Comparison of ENCODE assay signal across 10 mouse cellular contexts in genomic region chr3:130181591-130181980, GRCm38 (mm10). TPM values are rescaled to one million over a fixed set of nuclear protein-coding genes. Genes with fewer than 3 reads are reported as not detected.
DNase-seq lines count a peak whose midpoint lies in the region; ATAC-seq and TF ChIP-seq lines count a peak whose summit lies in the region.
"Had no signal": no experiment of that assay in that cellular context is flagged by ENCODE, and none has a peak within 500 bp of the region (broad histone marks: within the 10 kb centered on the region; RNA-seq: fewer than 3 reads in every experiment).

No protein-coding gene starts in this region.

- H3K36me3 ChIP-seq in lung, postnatal 0 days (ENCODE audit: insufficient read depth, low read length), result no peaks in the 10 kb centered on the region
- H3K36me3 ChIP-seq in forebrain, embryonic 15.5 days, result no peaks in the 10 kb centered on the region
- no peaks in the 10 kb centered on the region for H3K36me3 ChIP-seq in limb, embryonic 14.5 days (ENCODE audit: control insufficient read depth, insufficient read depth, low read length)
- H3K36me3 ChIP-seq in stomach, embryonic 14.5 days (ENCODE audit: control insufficient read depth, insufficient read depth, low read length), result no peaks in the 10 kb centered on the region
- H3K36me3 ChIP-seq in thymus, adult 2 months (ENCODE audit: control insufficient read depth, insufficient read depth, low read length), result no peaks in the 10 kb centered on the region

- peak overlapping the region; percentile 70 for H3K4me2 ChIP-seq in lung, postnatal 0 days (replicated peaks; ENCODE audit: low read depth, low read length)
- H3K4me2 ChIP-seq in forebrain, embryonic 15.5 days (replicated peaks), result peak overlapping the region; percentile 98
- peak overlapping the region; percentile 94 for H3K4me2 ChIP-seq in limb, embryonic 14.5 days (replicated peaks; ENCODE audit: low read depth, low read length, severe bottlenecking)
- peak overlapping the region; percentile 100 for H3K4me2 ChIP-seq in stomach, embryonic 14.5 days (replicated peaks; ENCODE audit: low read depth, low read length)

- TF ChIP-seq CTCF in lung, postnatal 0 days (IDR thresholded peaks at IDR 0.05), result no peak
- no peak for TF ChIP-seq CTCF in thymus, adult 2 months (IDR thresholded peaks at IDR 0.05; ENCODE audit: borderline replicate concordance, control insufficient read depth, extremely low read depth, insufficient read depth, low read length, poor library complexity)

- no peaks in the 10 kb centered on the region for H3K9me3 ChIP-seq in lung, postnatal 0 days (ENCODE audit: low read length)
- no peaks in the 10 kb centered on the region for H3K9me3 ChIP-seq in forebrain, embryonic 15.5 days
- no peaks in the 10 kb centered on the region for H3K9me3 ChIP-seq in limb, embryonic 14.5 days (ENCODE audit: control insufficient read depth, low read length)
- no peaks in the 10 kb centered on the region for H3K9me3 ChIP-seq in stomach, embryonic 14.5 days (ENCODE audit: control insufficient read depth, low read depth, low read length)

- no peak for TF ChIP-seq POLR2A in limb, embryonic 14.5 days (IDR thresholded peaks at IDR 0.05; ENCODE audit: borderline replicate concordance, extremely low read depth, insufficient read depth, insufficient read length)
- TF ChIP-seq POLR2A in thymus, adult 2 months (IDR thresholded peaks at IDR 0.05; ENCODE audit: control insufficient read depth, extremely low read depth, insufficient read depth, low read length, poor library complexity), result no peak

- H3K4me1 ChIP-seq in lung, postnatal 0 days (ENCODE audit: insufficient read depth, low read depth, low read length), result no peaks in the 10 kb centered on the region; the same call in 1 of the 2 replicates
- peaks cover 18% of the 10 kb centered on the region for H3K4me1 ChIP-seq in forebrain, embryonic 15.5 days
- H3K4me1 ChIP-seq in limb, embryonic 14.5 days (ENCODE audit: control insufficient read depth, insufficient read depth, low read length), result peaks cover 15% of the 10 kb centered on the region
- H3K4me1 ChIP-seq in stomach, embryonic 14.5 days (ENCODE audit: control insufficient read depth, insufficient read depth, low read length), result 0 out of 2 replicates have a peak, but pooled peaks cover 5% of the 10 kb centered on the region
- H3K4me1 ChIP-seq in thymus, adult 2 months (replicated peaks; ENCODE audit: control insufficient read depth, insufficient read depth, low read length), result peaks cover 10% of the 10 kb centered on the region

- no peaks in the 10 kb centered on the region for H3K27me3 ChIP-seq in lung, postnatal 0 days (replicated peaks; ENCODE audit: insufficient read depth, low read length)
- H3K27me3 ChIP-seq in forebrain, embryonic 15.5 days, result 0 out of 2 replicates have a peak, but pooled peaks cover 6% of the 10 kb centered on the region
- H3K27me3 ChIP-seq in limb, embryonic 14.5 days (ENCODE audit: control insufficient read depth, insufficient read depth, low read length), result no peaks in the 10 kb centered on the region
- 0 out of 2 replicates have a peak, but pooled peaks cover 4% of the 10 kb centered on the region for H3K27me3 ChIP-seq in stomach, embryonic 14.5 days (ENCODE audit: control insufficient read depth, insufficient read depth, low read length)
- H3K27me3 ChIP-seq in thymus, adult 2 months (ENCODE audit: control insufficient read depth, insufficient read depth, low read length), result no peaks in the 10 kb centered on the region; the same call in 1 of the 2 replicates

- H3K9ac ChIP-seq in lung, postnatal 0 days (replicated peaks; ENCODE audit: low read depth), result 0 out of 2 replicates have a peak overlapping the region, but pooled peaks have one; percentile 23
- H3K9ac ChIP-seq in forebrain, embryonic 15.5 days (replicated peaks), result peak overlapping the region; percentile 50; the same call in 1 of the 2 replicates
- H3K9ac ChIP-seq in limb, embryonic 14.5 days (ENCODE audit: low read depth, low read length, severe bottlenecking), result peak overlapping the region; percentile 63
- H3K9ac ChIP-seq in stomach, embryonic 14.5 days (replicated peaks; ENCODE audit: low read depth, low read length), result peak overlapping the region; percentile 42; the same call in 1 of the 2 replicates

- no peak for ATAC-seq in lung, postnatal 0 days
- no peak for ATAC-seq in forebrain, embryonic 15.5 days (replicated peaks)
- no peak for ATAC-seq in limb, embryonic 14.5 days (ENCODE audit: low FRiP score, low read depth)
- ATAC-seq in stomach, embryonic 14.5 days (ENCODE audit: insufficient number of reproducible peaks, insufficient read depth, low FRiP score, low read depth), result no peak
- no peak for ATAC-seq in granulocyte monocyte progenitor cell, adult 5-6 weeks (replicated peaks; ENCODE audit: poor library complexity, severe bottlenecking)

- no peak for TF ChIP-seq EP300 in lung, postnatal 0 days (IDR thresholded peaks at IDR 0.05)

- 18% methylated on average over 8 of the region's 8 CpGs for WGBS in lung, postnatal 0 days
- WGBS in forebrain, embryonic 15.5 days, result 24% methylated on average over 8 of the region's 8 CpGs
- WGBS in limb, embryonic 14.5 days, result 9% methylated on average over 8 of the region's 8 CpGs
- 11% methylated on average over 8 of the region's 8 CpGs for WGBS in stomach, embryonic 14.5 days
- 24% methylated on average over 8 of the region's 8 CpGs for WGBS in thymus, adult 2 months

- H3K4me3 ChIP-seq in lung, postnatal 0 days (ENCODE audit: low read depth, low read length), result peak overlapping the region; percentile 45
- peak overlapping the region; percentile 51 for H3K4me3 ChIP-seq in forebrain, embryonic 15.5 days
- peak overlapping the region; percentile 60 for H3K4me3 ChIP-seq in limb, embryonic 14.5 days (replicated peaks; ENCODE audit: low read length)
- peak overlapping the region; percentile 58 for H3K4me3 ChIP-seq in stomach, embryonic 14.5 days (ENCODE audit: low read depth, low read length)
- no peak overlapping the region for H3K4me3 ChIP-seq in thymus, adult 2 months (ENCODE audit: control insufficient read depth, insufficient read depth, low read length)

- no peak overlapping the region for H3K27ac ChIP-seq in lung, postnatal 0 days (ENCODE audit: low read length)
- no peak overlapping the region for H3K27ac ChIP-seq in forebrain, embryonic 15.5 days (replicated peaks)
- no peak overlapping the region for H3K27ac ChIP-seq in limb, embryonic 14.5 days (replicated peaks; ENCODE audit: low read depth, low read length)
- no peak overlapping the region for H3K27ac ChIP-seq in stomach, embryonic 14.5 days (ENCODE audit: low read length)
- H3K27ac ChIP-seq in thymus, adult 2 months (ENCODE audit: control insufficient read depth, insufficient read depth, low read length), result no peak overlapping the region

- DNase-seq in lung, postnatal 0 days (ENCODE audit: low spot score), result no peak
- DNase-seq in lung, postnatal 10 days, result no peak
- DNase-seq in limb, embryonic 14.5 days (ENCODE audit: low spot score), result no peak
- DNase-seq in cerebellum, adult 8-10 months, result no peak
- no peak for DNase-seq in thymus, adult 2 months
- DNase-seq: layer of hippocampus, adult 9-11 months had no signal

RNA-seq across cellular contexts. Expression of gene Col25a1, which starts 50.3 kb away (rescaled TPM):
- polyA plus RNA-seq in lung, postnatal 0 days (2015; fragmentation: Nextera tagmentation; extraction: Ambion mirVana), result 7.0 and 7.7 TPM in 2 replicates
- polyA plus RNA-seq in forebrain, embryonic 15.5 days (2015; fragmentation: Nextera tagmentation; extraction: Ambion mirVana), result 3.8 and 4.4 TPM in 2 replicates
- polyA plus RNA-seq in limb, embryonic 14.5 days (2012; rRNA removed), result 15.3 and 19.3 TPM in 2 replicates
- polyA plus RNA-seq in limb, embryonic 14.5 days (2014; fragmentation: Nextera tagmentation; extraction: Ambion mirVana), result 13.8 and 14.2 TPM in 2 replicates
- 7.7 and 7.9 TPM in 2 replicates for polyA plus RNA-seq in stomach, embryonic 14.5 days (2014; fragmentation: Nextera tagmentation; extraction: Ambion mirVana)
- not detected in 2 replicates for total RNA-seq in granulocyte monocyte progenitor cell, adult 5-6 weeks (2014; fragmentation: Nextera tagmentation)
- total RNA-seq in granulocyte monocyte progenitor cell, adult 5-6 weeks (2017), result not detected in 2 replicates
- polyA plus RNA-seq in thymus, adult 2 months (2012; rRNA removed), result not detected in 2 replicates
- total RNA-seq: common myeloid progenitor, adult 5-6 weeks had no signal
